Mouse (Mus musculus) frontal cortex, postnatal 14 days (tissue): ENCODE results near the gene Brwd1.
A peak's percentile ranks its signal among the peaks of the same experiment; 100 is the strongest.
"Not testable (repeated sequence)": the region's sequence is repeated elsewhere in the genome, so short reads cannot be mapped to it uniquely, and the experiment has no call there.

ENCODE experiments used
- DNase-seq, 2 experiments: peaks; one replicate each; pipeline ENCODE4 v3.0.0; 2022; ENCODE audit warnings: low spot score in 2 of 2

Gene Brwd1

DNA sequence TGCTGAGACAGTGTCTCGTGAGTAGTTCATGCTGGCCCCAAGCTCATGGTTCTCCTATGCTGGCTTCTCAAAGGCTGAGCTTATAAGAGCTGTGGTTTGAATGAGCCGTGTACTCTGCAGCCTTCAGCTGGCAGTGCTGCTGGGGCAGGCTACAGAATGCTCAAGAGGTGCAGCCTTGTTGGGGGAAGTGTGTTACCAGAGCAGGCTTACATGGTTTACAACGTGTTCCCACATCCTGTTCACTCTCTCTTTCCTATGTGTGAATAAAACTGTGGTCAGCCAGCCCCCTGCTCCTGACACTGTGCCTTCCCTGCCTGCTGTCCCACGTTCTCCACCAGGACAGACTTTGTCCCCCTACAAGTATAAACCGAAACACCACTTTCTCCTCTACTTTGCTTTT lies 97.4 kb downstream of the Brwd1 start:
- no peak for DNase-seq

DNA sequence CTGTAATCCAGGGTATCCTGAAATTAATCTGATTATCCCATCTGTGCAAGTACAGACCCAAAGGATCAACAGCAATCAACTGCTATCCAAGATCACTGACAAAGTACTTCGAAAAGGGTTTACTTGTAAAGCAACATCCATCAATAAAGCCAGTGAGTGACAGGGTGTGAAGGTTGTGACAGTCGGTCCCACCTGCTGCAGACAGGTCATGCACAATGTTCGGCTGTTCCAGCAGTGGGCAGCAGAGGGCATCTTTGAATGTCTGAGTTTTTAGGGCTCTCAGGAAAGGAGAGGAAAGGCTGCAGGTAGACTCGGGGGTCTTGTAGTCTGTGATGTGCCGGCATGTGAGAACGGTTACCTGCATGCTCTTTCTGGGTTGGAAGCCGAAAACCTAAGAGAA lies 98.7 kb downstream of the Brwd1 start:
- DNase-seq, result no peak

GRCm38 (mm10) chr16:95970841-95971240 lies 111.5 kb downstream of the Brwd1 start:
- DNase-seq, result no peak

DNA sequence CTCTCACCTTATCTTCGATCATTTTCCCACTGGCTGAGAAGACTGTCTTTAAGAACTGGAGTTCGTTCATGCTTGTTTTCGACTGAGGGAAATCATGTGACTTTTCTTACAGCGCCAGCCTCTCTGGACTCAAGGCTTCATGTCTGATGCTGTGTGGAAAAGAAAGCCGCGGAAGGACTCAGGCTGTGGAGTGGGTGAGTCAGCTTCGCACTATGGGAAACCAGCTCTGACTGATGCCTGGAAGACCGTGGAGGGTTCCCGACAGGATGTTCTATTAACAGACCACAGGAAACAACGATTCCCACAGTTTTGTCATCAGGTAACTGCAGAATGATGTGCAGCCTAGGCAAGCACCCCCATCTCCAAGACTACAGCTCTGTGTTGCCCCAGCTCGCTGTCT lies 114.9 kb downstream of the Brwd1 start:
- DNase-seq, result no peak

- DNase-seq, result no peak
These were observed 117.8 kb downstream of the Brwd1 start for GRCm38 (mm10) chr16:95964427-95965023.

DNA sequence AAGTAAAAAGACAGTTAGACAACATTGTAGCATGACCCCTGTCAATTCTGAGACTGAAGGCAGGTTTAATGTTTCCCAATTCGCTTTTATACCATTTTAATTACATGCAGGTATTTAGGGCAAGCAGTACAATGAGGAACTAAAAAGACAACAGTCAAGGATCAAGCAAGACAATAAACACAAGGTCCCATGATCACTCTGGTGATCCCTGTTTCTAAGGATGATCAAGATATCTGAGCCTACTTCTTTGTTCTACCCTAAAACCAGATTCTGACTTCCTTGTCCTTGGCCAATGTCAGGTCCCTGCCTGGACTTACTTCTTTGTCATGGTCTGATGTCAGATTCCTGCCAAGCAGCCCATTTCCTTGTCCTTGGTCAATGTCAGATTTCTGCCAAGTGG lies 120.8 kb downstream of the Brwd1 start:
- DNase-seq, result not testable (repeated sequence)

DNA sequence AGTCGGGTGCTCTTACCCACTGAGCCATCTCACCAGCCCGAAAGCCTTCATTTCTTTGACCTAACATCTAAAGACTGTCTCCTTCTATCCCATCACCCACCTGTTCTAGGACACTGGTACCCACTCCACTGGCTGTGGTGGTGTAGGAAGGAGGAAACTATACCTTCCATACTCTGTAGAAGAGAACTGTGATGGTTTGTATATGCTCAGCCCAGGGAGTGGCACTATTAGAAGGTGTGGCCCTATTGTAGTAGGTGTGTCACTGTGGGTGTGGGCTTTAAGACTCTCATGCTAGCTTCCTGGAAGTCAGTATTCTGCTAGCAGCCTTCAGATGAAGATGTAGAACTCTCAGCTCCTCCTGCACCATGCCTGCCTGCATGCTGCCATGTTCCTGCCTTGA lies 121.6 kb downstream of the Brwd1 start:
- DNase-seq, result not testable (repeated sequence)

DNA sequence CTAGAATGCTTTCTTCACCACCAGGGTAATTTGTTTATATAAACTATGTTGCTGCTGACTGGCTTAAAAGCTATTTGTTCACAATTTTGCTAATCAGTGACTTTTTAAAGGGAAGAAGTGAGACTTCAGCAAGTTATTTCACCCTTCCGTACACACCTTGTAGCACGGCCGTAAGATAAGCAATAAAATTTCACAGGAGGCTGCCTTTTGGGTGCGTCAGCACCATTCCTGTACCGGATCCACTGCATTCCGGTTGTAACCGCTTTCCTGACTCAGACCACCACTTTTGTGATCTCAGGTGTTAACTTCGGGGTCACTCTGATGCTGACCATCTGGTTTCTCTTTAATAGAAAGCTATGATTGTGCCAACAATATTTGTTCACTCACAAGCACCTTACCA lies 124.2 kb downstream of the Brwd1 start:
- no peak for DNase-seq

GRCm38 (mm10) chr16:95956618-95957017 lies 125.7 kb downstream of the Brwd1 start:
- DNase-seq, result no peak

DNA sequence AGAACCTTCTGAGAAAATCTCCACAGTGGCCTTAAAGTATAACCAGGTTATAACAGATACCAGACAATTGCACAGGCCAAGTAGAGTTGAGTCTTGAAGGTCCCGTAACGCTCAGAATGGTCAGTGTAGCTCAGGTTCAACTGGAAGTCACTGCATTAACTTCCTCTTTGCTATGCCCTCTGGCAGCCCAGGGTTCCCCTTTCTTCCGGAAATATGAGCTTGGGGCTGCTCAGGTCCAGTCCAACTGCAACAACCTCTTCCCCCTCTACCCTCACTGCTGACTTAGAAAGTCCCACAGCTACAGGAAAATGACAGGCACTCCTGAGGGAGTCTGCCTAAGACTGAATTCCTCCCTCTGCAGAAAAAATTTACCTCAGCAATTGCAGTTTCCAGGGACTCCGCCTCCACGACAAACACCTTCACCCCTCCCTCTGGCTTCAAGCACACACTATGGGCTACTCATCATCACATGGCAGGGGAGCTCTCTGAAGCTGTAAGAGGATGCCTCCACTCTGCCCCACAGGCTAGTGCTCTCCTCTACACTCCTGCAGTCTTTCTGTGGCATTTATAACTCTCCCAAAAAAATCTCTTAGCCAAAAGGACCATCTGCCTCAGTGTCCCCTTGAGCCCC lies 126.5 kb downstream of the Brwd1 start:
- no peak for DNase-seq

DNA sequence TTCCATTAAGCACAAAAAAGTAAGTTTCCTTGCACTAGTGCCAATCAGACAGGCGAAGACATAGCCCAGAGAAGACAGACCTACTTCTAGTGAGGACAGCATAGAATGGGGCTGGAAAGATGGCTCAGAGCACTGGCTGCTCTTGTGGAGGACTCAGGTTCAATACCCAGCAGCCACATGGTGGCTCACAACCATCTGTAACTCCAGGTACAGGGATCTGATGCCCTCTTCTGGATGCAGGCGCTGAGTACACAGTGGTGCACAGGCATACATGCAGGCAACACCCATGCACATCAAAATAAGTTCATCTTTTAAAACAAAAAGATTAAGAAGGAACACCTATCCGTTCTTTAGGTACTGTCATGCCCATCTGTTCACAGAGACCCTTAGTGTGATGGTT lies 128.0 kb downstream of the Brwd1 start:
- no peak for DNase-seq

DNA sequence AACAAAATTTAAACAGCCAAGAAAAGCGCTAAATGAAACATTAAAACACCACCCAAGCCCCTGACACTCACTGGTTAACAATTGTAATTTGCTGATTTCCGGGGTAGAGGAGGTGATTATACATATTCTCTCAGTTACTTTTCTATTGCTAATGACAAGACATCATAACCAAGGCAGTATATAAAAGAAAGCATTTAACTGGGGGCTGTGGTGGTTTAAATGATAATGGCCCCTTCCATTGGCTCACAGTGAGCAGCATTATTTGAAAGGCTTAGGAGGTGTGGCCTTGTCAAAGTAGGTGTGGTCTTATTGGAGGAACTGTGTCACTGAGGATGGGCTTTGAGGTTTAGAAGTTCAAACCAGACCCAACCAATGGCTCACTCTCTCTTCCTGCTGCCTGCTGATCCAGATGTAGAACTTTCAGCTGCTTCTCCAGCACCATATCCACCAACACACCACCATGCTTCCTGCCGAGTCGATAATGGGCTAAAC lies 129.1 kb downstream of the Brwd1 start:
- no peak for DNase-seq

DNA sequence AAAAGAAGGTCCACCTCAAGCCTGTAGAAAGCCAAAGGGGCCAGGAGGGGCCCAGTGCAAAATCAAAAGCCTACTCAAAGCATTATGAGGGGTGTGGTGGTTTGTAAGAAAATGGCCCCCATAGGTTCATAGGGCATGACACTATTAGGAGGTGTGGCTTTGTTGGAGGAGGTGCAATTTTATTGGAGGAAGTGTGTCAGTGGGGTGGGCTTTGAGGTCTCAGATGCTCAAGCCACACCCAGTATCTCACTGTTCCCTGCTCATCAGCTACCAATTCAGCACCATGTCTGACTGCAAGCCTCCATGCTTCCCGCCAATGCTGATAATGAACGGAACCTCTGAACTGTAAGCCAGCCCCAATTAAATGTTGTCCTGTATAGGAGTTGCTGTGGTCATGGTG lies 130.9 kb downstream of the Brwd1 start:
- no peak for DNase-seq

DNA sequence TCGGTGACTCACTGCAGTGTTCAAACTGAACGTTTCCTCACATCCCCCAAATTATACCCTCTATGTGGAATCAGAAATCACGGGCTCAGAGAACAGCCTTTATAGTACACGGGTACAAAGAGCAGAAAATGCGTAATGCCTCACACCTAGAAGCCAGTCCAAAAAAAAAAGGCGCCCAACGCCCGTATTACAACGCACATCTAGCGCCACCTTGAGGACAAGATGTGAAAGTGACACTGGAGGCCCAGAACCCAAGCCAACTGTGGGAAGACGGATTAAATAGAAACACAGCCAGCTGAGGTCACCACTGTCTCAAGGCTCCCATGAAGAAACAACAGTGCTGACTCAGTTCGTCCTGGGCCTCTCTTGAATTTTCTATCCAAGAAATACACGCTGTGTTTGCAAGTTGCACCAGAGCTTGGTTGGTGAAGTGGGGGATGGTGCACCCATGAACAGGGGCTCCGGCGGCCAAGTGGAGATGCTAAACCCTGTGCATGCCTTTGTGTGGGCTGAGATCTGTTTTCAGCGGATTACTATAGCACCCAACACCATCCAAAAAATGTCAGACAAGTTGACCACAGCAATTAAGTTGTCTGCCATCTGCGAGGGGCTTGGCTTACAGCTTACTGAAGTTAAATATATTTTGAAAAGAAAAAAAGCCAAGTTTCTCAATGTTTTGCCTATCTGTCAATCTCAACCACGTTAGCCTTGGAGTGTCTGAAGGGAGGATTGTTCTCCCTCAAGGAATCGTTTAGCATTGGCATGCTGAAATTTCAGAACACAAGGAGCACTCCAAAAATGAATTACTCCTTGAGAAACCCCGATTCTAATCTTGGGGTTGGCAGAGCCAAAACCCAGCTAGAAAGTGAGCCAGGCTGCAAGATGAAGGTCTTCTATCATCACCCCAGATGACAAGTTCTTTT lies 136.7 kb downstream of the Brwd1 start:
- peak; percentile 75 to 77 for DNase-seq

DNA sequence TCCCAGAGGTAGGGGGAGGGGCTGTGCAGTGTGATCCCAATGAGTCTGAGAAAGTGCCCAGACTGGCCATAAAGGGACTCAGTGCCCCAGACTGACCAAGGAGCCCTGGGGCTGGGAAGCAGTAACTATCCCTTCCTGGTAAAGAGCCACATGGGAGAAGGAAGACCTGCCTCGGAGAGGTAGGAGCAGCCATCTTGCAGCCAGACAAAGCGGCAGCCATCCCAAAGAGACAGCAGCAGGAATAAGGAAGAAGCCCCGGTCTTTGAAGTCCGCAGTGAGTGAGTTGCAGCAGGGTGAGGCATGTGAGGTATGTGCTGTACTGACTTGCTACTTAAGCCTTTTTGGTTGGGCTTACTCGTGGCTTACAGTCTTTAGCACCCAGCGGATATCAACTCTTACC lies 139.1 kb downstream of the Brwd1 start:
- no peak for DNase-seq
